Mouse (Mus musculus) C2C12 (cell line): ENCODE measurements around the gene Ndufs3. TPM values are rescaled to one million over a fixed set of nuclear protein-coding genes. Genes with fewer than 3 reads are reported as not detected.
A peak's percentile ranks its signal among the peaks of the same experiment; 100 is the strongest.

Experiments used
- H3K27me3 ChIP-seq: one replicate; pipeline ENCODE4 v1.6.1; 2011; ENCODE audit not compliant: control insufficient read depth, insufficient read depth, insufficient read length
- H3K36me3 ChIP-seq: one replicate; pipeline ENCODE4 v1.6.1; 2011; ENCODE audit not compliant: control insufficient read depth, insufficient read depth
- H3K4me3 ChIP-seq: one replicate; pipeline ENCODE4 v1.5.1; 2011; ENCODE audit warnings: mild to moderate bottlenecking, control low read depth; ENCODE audit not compliant: poor library complexity, insufficient read depth, severe bottlenecking
- H3K79me2 ChIP-seq: one replicate; pipeline ENCODE4 v1.6.1; 2011; ENCODE audit not compliant: control insufficient read depth, insufficient read depth
- H3K79me3 ChIP-seq: one replicate; pipeline ENCODE4 v1.6.1; 2011; ENCODE audit warnings: low read depth, control low read depth
- H3ac ChIP-seq: one replicate; pipeline ENCODE3; 2011; ENCODE audit warnings: low read depth; ENCODE audit not compliant: control insufficient read depth, insufficient read length
- CEBPB ChIP-seq: IDR thresholded peaks from one replicate; pipeline ENCODE4 v1.6.1; 2011; ENCODE audit warnings: low read depth, mild to moderate bottlenecking, control low read depth, moderate library complexity
- CTCF ChIP-seq: IDR thresholded peaks from one replicate; pipeline ENCODE4 v1.5.1; 2011; ENCODE audit not compliant: control insufficient read depth, insufficient read depth, insufficient read length
- FOSL1 ChIP-seq: IDR thresholded peaks from one replicate; pipeline ENCODE4 v1.8.0; 2011; ENCODE audit warnings: mild to moderate bottlenecking, low read length; ENCODE audit not compliant: poor library complexity, insufficient read depth, severe bottlenecking
- MAX ChIP-seq: IDR thresholded peaks from one replicate; pipeline ENCODE4 v1.6.1; 2011; ENCODE audit warnings: mild to moderate bottlenecking, control low read depth
- MYOD1 ChIP-seq: IDR thresholded peaks from one replicate; pipeline ENCODE4 v1.6.1; 2011; ENCODE audit warnings: low read depth; ENCODE audit not compliant: control insufficient read depth, insufficient read length
- MYOG ChIP-seq: IDR thresholded peaks from one replicate; pipeline ENCODE4 v1.6.1; 2011; ENCODE audit not compliant: control insufficient read depth, insufficient read length; ENCODE audit errors: extremely low read depth
- USF1 ChIP-seq: IDR thresholded peaks from one replicate; pipeline ENCODE4 v1.6.1; 2011; ENCODE audit warnings: low read depth, mild to moderate bottlenecking, control low read depth, moderate library complexity
- polyA plus RNA-seq: library from polyadenylated mRNA; unstranded; fragments of >200 nt; fragmentation: generic; extraction: Trizol; gene quantifications from one replicate; pipeline ENCODE4 v1.2.1, GENCODE M21; 2012; ENCODE audit warnings: missing spikeins

Gene Ndufs3
- polyA plus RNA-seq, 1 experiment, result 150 TPM

DNA sequence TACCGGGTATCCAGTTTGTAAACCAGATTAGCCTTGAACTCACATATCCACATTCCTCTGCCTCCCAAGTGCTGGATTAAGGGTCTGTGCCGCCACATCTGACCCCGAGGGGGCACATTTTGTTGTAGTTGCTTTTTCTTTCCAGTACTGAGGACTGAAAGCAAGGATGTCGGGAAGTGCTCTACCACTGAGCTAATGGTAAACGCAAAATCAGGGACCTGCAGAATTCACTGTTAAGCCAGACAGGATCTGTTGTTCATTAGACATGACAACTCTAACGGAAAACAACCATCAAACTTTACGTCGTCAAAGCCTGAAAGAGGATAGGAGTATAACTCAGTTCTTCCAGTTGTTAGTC is 58.1 kb downstream of the Ndufs3 start:
- TF ChIP-seq FOSL1 (no peak), MYOD1 (no peak), MAX (no peak), CEBPB (no peak), CTCF (no peak), MYOG (no peak), USF1 (no peak)
- H3K79me2 ChIP-seq, result peaks cover 45% of the 10 kb centered on the region
- H3K79me3 ChIP-seq, result peaks cover 39% of the 10 kb centered on the region
- peak overlapping the region; percentile 70 for H3ac ChIP-seq
- H3K36me3 ChIP-seq, result peaks cover 25% of the 10 kb centered on the region
- peak overlapping the region; percentile 7 for H3K4me3 ChIP-seq
- no peaks in the 10 kb centered on the region for H3K27me3 ChIP-seq

DNA sequence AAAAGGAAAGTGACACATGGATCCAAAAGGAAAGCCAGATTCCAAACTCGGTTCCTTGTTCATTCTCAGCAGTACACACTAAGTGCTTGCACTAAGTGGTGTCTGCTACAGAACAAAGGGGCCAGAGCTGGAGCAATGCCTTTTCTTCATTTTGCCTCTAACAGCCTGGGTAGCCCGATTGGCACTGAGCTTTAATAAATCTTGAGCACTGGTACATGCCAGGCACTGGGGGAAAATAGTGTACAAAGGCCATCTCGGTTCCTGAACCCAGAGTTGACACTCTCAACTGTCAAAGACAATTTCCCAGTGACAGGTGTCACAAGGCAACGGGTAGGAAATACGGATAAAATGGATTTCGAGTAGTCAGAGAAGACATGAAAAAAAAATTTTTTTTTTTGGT is 58.5 kb downstream of the Ndufs3 start:
- H3K4me3 ChIP-seq, result peak overlapping the region; percentile 7

DNA sequence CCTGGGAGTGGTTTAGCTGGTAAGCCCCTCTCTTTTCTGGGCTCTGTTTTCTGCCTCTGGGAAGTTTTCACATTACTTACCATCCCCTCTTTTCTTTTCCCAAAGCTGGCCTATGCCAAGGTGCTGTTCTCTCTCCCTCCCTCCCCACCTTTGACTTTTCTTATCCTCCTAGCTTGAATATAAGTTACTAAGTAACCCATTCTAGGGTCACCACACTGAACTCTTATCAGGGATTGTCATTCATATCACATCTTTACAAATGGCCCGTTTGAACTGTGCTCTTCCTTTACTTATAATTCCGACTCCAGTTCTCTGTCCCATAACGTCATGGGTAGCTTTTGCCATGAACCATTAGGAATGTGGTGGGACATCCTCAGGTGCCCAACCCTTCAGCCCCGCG is 59.4 kb downstream of the Ndufs3 start:
- TF ChIP-seq MYOG (no peak), CTCF (no peak), USF1 (no peak), MAX (no peak), CEBPB (no peak), MYOD1 (no peak), FOSL1 (no peak)
- Histone ChIP-seq H3K27me3 (no peaks in the 10 kb centered on the region), H3ac (no peak overlapping the region), H3K79me3 (peaks cover 29% of the 10 kb centered on the region), H3K4me3 (no peak overlapping the region), H3K36me3 (peaks cover 15% of the 10 kb centered on the region), H3K79me2 (peaks cover 32% of the 10 kb centered on the region)

More for the DNA sequence above, 58.5 kb downstream of the Ndufs3 start:
- Histone ChIP-seq H3K79me2 (peaks cover 41% of the 10 kb centered on the region), H3K27me3 (no peaks in the 10 kb centered on the region), H3K36me3 (peaks cover 25% of the 10 kb centered on the region), H3ac (no peak overlapping the region), H3K79me3 (peaks cover 38% of the 10 kb centered on the region)
- TF ChIP-seq USF1 (no peak), MYOD1 (no peak), MAX (no peak), FOSL1 (no peak), MYOG (no peak), CTCF (no peak), CEBPB (no peak)

Other genes starting within 250 kb of the Ndufs3 start
- 15.1 TPM for gene Nup160, start 227.6 kb downstream of the Ndufs3 start, polyA plus RNA-seq
- 12.1 TPM for gene Fnbp4, start 159.5 kb downstream of the Ndufs3 start, polyA plus RNA-seq
- gene Agbl2, start 122.1 kb downstream of the Ndufs3 start, polyA plus RNA-seq, result not detected
- gene Mtch2, start 57.7 kb downstream of the Ndufs3 start, polyA plus RNA-seq, result 146 TPM
- gene C1qtnf4, start 19.0 kb downstream of the Ndufs3 start, polyA plus RNA-seq, result 0.02 TPM
- 17.3 TPM for gene Kbtbd4, start 87 bp downstream of the Ndufs3 start, polyA plus RNA-seq
- gene Celf1, start 35.6 kb upstream of the Ndufs3 start, polyA plus RNA-seq, result 34.8 TPM
- gene Rapsn, start 130.8 kb upstream of the Ndufs3 start, polyA plus RNA-seq, result 122 TPM
- 367 TPM for gene Psmc3, start 149.2 kb upstream of the Ndufs3 start, polyA plus RNA-seq
- gene Slc39a13, start 165.6 kb upstream of the Ndufs3 start, polyA plus RNA-seq, result 52.3 TPM
- gene Spi1, start 177.6 kb upstream of the Ndufs3 start, polyA plus RNA-seq, result not detected
- gene Mybpc3, start 213.3 kb upstream of the Ndufs3 start, polyA plus RNA-seq, result not detected